Mouse (Mus musculus): ENCODE results near the gene Hyal2. TPM values are rescaled to one million over a fixed set of nuclear protein-coding genes. Genes with fewer than 3 reads are reported as not detected.
A peak's percentile ranks its signal among the peaks of the same experiment; 100 is the strongest.

Gene Hyal2
- total and polyA plus RNA-seq, 2 experiments from 2014 or later = 42.7 to 65.3 TPM

DNA sequence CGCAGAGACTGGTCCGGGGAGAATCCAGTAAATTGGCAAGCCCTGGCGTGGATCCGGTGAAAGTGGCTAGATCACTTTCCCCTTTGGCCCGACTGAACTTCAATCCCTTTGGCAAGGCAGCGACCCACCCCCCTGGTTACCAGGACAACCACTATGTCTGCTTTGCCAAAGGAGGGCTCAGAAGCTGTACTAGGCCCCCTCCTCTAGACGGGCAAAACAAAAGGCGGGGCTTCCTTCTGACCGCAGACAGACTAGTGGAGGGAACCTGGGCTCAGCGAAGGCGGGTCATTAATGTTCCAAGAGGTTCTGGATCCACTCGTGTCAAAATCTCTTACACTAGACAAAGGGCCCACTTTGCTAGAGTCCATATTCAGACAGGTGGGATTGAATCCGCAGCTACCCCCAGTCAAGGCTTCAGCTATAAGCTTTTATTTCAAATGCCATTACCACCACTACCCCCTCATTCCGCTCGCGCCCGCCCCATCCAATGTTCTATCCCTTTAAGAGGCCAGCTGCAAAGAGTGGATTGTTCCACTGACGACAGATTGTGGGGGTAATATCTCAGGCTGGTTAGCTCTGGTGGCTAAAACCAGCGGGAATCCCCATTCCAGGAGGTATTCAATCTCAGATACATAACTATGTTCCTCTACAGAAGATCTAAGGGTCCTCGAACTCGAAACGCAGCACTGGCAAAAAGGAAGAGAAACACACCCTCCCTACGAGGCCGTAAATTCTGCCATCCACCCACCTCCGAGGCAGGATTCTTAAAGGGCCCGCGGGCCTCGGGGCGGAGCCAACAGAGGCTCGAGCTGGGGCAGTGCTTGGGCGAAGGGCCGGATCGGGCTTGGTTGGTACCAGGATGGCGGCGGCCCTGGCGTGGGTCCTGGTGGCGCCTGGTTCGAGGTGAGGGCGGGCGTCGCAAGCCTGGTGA lies 851 bp downstream of the Hyal2 start:
- Histone ChIP-seq H3K36me3 (ENCODE audit: insufficient read depth, low read length) (peaks cover 23% of the 10 kb centered on the region), H3K27me3 (ENCODE audit: insufficient read depth, low read length) (no peaks in the 10 kb centered on the region), H3K4me2 (ENCODE audit: low read depth, low read length, poor library complexity, severe bottlenecking) (peak overlapping the region; percentile 80), H3K4me3 (ENCODE audit: low read depth, low read length) (peak overlapping the region; percentile 76), H3K9me3 (ENCODE audit: low read length) (no peaks in the 10 kb centered on the region), H3K4me1 (ENCODE audit: insufficient read depth, low read length) (peaks cover 26% of the 10 kb centered on the region), H3K27ac (ENCODE audit: low read depth, low read length) (peak overlapping the region; percentile 80), H3K9ac (replicated peaks; ENCODE audit: low read length, poor library complexity, severe bottlenecking) (peak overlapping the region; percentile 77)
- ATAC-seq (ENCODE audit: low FRiP score) (peak; percentile 85), DNase-seq (ENCODE audit: low spot score) (peak; percentile 93)
- TF ChIP-seq CTCF (IDR thresholded peaks at IDR 0.05) = no peak
- whole genome bisulfite sequencing = under 1% methylated on average over 41 of the region's 41 CpGs

DNA sequence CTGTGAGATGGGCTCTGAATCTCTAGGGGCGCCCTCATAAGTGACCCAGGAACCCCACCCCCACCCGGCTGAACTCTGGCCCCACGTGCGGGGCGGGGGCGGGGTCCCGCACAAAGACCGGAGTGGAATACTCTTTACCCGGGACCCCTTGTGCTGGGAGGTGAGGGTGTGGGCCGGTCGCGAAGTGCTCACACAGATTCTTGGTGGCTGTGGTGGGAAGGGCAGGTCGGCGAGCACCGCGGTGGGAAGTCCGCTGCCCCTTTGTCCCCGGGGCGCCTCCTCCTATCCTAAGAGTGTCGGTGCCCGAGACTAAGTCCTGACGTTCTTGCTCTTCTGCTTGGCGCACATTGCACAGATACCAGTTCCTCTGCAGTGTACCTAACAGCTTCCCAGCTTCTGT lies 1.5 kb downstream of the Hyal2 start:
- Histone ChIP-seq H3K27me3 (ENCODE audit: insufficient read depth, low read length) (no peaks in the 10 kb centered on the region), H3K9me3 (ENCODE audit: low read length) (no peaks in the 10 kb centered on the region), H3K4me3 (ENCODE audit: low read depth, low read length) (peak overlapping the region; percentile 76), H3K36me3 (ENCODE audit: insufficient read depth, low read length) (peaks cover 23% of the 10 kb centered on the region), H3K27ac (ENCODE audit: low read depth, low read length) (peak overlapping the region; percentile 80), H3K9ac (replicated peaks; ENCODE audit: low read length, poor library complexity, severe bottlenecking) (peak overlapping the region; percentile 77), H3K4me2 (ENCODE audit: low read depth, low read length, poor library complexity, severe bottlenecking) (peak overlapping the region; percentile 80), H3K4me1 (ENCODE audit: insufficient read depth, low read length) (peaks cover 20% of the 10 kb centered on the region)
- no peak for DNase-seq (ENCODE audit: low spot score)
- peak; percentile 31 for ATAC-seq (ENCODE audit: low FRiP score)
- TF ChIP-seq CTCF (IDR thresholded peaks at IDR 0.05) = no peak
- under 1% methylated on average over 20 of the region's 23 CpGs for WGBS

- peak overlapping the region; percentile 80 for H3K4me2 ChIP-seq (ENCODE audit: low read depth, low read length, poor library complexity, severe bottlenecking)
- peak overlapping the region; percentile 77 for H3K9ac ChIP-seq (replicated peaks; ENCODE audit: low read length, poor library complexity, severe bottlenecking)
- DNase-seq (ENCODE audit: low spot score) = no peak
- 47% methylated on average over 13 of the region's 13 CpGs for WGBS
- no peaks in the 10 kb centered on the region for H3K27me3 ChIP-seq (ENCODE audit: insufficient read depth, low read length)
- peak overlapping the region; percentile 76 for H3K4me3 ChIP-seq (ENCODE audit: low read depth, low read length)
- no peaks in the 10 kb centered on the region for H3K9me3 ChIP-seq (ENCODE audit: low read length)
- H3K27ac ChIP-seq (ENCODE audit: low read depth, low read length) = peak overlapping the region; percentile 80; the same call in 1 of the 2 replicates
- peaks cover 21% of the 10 kb centered on the region for H3K36me3 ChIP-seq (ENCODE audit: insufficient read depth, low read length)
- ATAC-seq (ENCODE audit: low FRiP score) = no peak
- H3K4me1 ChIP-seq (ENCODE audit: insufficient read depth, low read length) = peaks cover 20% of the 10 kb centered on the region
- TF ChIP-seq CTCF (IDR thresholded peaks at IDR 0.05) = no peak
Measured at GRCm38 (mm10) chr9:107570016-107570415, 2.3 kb downstream of the Hyal2 start.

DNA sequence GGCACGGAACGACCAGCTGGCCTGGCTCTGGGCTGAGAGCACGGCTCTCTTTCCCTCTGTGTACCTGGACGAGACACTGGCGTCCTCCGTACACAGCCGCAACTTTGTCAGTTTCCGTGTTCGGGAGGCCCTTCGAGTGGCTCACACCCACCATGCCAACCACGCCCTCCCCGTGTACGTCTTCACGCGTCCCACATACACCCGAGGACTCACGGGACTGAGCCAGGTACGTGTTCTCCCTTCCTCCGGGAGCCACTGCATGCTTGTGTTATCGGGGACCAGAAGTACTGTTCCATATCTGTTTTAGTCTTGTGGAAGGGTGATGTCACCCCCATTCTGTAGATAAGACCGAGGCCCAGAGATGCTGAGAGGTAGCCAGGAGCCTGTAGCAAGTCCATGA lies 3.1 kb downstream of the Hyal2 start:
- Histone ChIP-seq H3K27me3 (ENCODE audit: insufficient read depth, low read length) (no peaks in the 10 kb centered on the region), H3K36me3 (ENCODE audit: insufficient read depth, low read length) (peaks cover 15% of the 10 kb centered on the region), H3K4me2 (ENCODE audit: low read depth, low read length, poor library complexity, severe bottlenecking) (peak overlapping the region; percentile 80; the same call in 1 of the 2 replicates), H3K9ac (replicated peaks; ENCODE audit: low read length, poor library complexity, severe bottlenecking) (no peak overlapping the region), H3K4me1 (ENCODE audit: insufficient read depth, low read length) (peaks cover 20% of the 10 kb centered on the region), H3K9me3 (ENCODE audit: low read length) (no peaks in the 10 kb centered on the region), H3K4me3 (ENCODE audit: low read depth, low read length) (no peak overlapping the region; the same call in 1 of the 2 replicates), H3K27ac (ENCODE audit: low read depth, low read length) (no peak overlapping the region)
- DNase-seq (ENCODE audit: low spot score) (no peak), ATAC-seq (ENCODE audit: low FRiP score) (no peak)
- no peak for TF ChIP-seq CTCF (IDR thresholded peaks at IDR 0.05)
- 94% methylated on average over 21 of the region's 21 CpGs for WGBS

- H3K27me3 ChIP-seq (ENCODE audit: insufficient read depth, low read length) = no peaks in the 10 kb centered on the region
- ATAC-seq (ENCODE audit: low FRiP score) = no peak
- H3K9ac ChIP-seq (replicated peaks; ENCODE audit: low read length, poor library complexity, severe bottlenecking) = no peak overlapping the region
- peaks cover 15% of the 10 kb centered on the region for H3K36me3 ChIP-seq (ENCODE audit: insufficient read depth, low read length)
- H3K27ac ChIP-seq (ENCODE audit: low read depth, low read length) = no peak overlapping the region
- no peak overlapping the region for H3K4me3 ChIP-seq (ENCODE audit: low read depth, low read length)
- H3K4me2 ChIP-seq (ENCODE audit: low read depth, low read length, poor library complexity, severe bottlenecking) = no peak overlapping the region
- H3K4me1 ChIP-seq (ENCODE audit: insufficient read depth, low read length) = peaks cover 20% of the 10 kb centered on the region
- no peak for TF ChIP-seq CTCF (IDR thresholded peaks at IDR 0.05)
- no peaks in the 10 kb centered on the region for H3K9me3 ChIP-seq (ENCODE audit: low read length)
- DNase-seq (ENCODE audit: low spot score) = no peak
- 93% methylated on average over 22 of the region's 22 CpGs for WGBS
Measured at GRCm38 (mm10) chr9:107571534-107572326, 4.0 kb downstream of the Hyal2 start.

Data from midbrain, postnatal 0 days (tissue).